Mouse (Mus musculus) kidney, adult 2 months (tissue): ENCODE data around the gene Atp5h. TPM values are rescaled to one million over a fixed set of nuclear protein-coding genes. Genes with fewer than 3 reads are reported as not detected.

Experiments
- DNase-seq: peaks from one replicate; pipeline ENCODE4 v3.0.0; 2021
- H3K27ac ChIP-seq: fragments of 200-500 bp; 2 replicates; pipeline ENCODE4 v1.5.1; 2012; ENCODE audit warnings: low read depth, low read length, control low read depth, inconsistent platforms; ENCODE audit not compliant: insufficient read depth
- H3K27me3 ChIP-seq: fragments of 200-500 bp; replicated peaks from 2 replicates; pipeline ENCODE4 v1.6.1; 2012; ENCODE audit warnings: mild to moderate bottlenecking, moderate library complexity, low read length, inconsistent platforms; ENCODE audit not compliant: control insufficient read depth, insufficient read depth
- H3K36me3 ChIP-seq: fragments of 200-500 bp; 2 replicates; pipeline ENCODE4 v1.6.1; 2012; ENCODE audit warnings: mild to moderate bottlenecking, moderate library complexity, low read length, inconsistent platforms; ENCODE audit not compliant: control insufficient read depth, insufficient read depth
- H3K4me1 ChIP-seq: fragments of 200-500 bp; 2 replicates; pipeline ENCODE4 v1.6.1; 2011; ENCODE audit warnings: low read length; ENCODE audit not compliant: control insufficient read depth, insufficient read depth
- H3K4me3 ChIP-seq: fragments of 200-500 bp; 2 replicates; pipeline ENCODE4 v1.5.1; 2011; ENCODE audit warnings: mild to moderate bottlenecking, low read depth, low read length, control low read depth; ENCODE audit not compliant: insufficient read depth
- CTCF ChIP-seq: fragments of 200-500 bp; conservative IDR thresholded peaks from 2 replicates; pipeline ENCODE4 v1.5.1; 2011; ENCODE audit warnings: low read depth, mild to moderate bottlenecking, control low read depth, low read length, moderate library complexity, mixed read lengths; ENCODE audit not compliant: insufficient read depth, insufficient read length
- POLR2A ChIP-seq: fragments of 200-500 bp; IDR thresholded peaks from one replicate; pipeline ENCODE4 v1.6.1; 2011; ENCODE audit warnings: low read depth, low read length, control low read depth
- WGBS: fragments of 180-500 bp; shearing (Covaris S2); methylation state at CpG from one replicate; pipeline ENCODE4 v1.1.7; 2018; 5-methylcytosine and 5-hydroxymethylcytosine counted together
- polyA plus RNA-seq: library from polyadenylated mRNA; depleted of rRNA; stranded (reverse); fragments of >200 nt; gene quantifications from 2 replicates; pipeline ENCODE4 v1.2.3, GENCODE M21; 2012

Gene Atp5h
- polyA plus RNA-seq, 1 experiment, result 478 TPM

GRCm38 (mm10) chr11:115450176-115450575 is 30.4 kb upstream of the Atp5h start:
- H3K27me3 ChIP-seq, result no peaks in the 10 kb centered on the region
- H3K4me3 ChIP-seq, result no peak overlapping the region
- peak overlapping the region; percentile 95 for H3K27ac ChIP-seq
- peak; percentile 85 for DNase-seq
- H3K4me1 ChIP-seq, result peaks cover 49% of the 10 kb centered on the region
- H3K36me3 ChIP-seq, result no peaks in the 10 kb centered on the region
- 36% methylated on average over 7 of the region's 7 CpGs for WGBS
- TF ChIP-seq POLR2A (no peak), CTCF (no peak)

GRCm38 (mm10) chr11:115448998-115449397 is 29.2 kb upstream of the Atp5h start:
- H3K4me1 ChIP-seq, result peaks cover 49% of the 10 kb centered on the region
- H3K36me3 ChIP-seq, result no peaks in the 10 kb centered on the region
- peak; percentile 93 for DNase-seq
- H3K27me3 ChIP-seq, result no peaks in the 10 kb centered on the region
- TF ChIP-seq CTCF, result no peak
- TF ChIP-seq POLR2A, result no peak
- H3K27ac ChIP-seq, result peak overlapping the region; percentile 97
- 26% methylated on average over 7 of the region's 7 CpGs for WGBS
- H3K4me3 ChIP-seq, result no peak overlapping the region

GRCm38 (mm10) chr11:115448075-115448474 is 28.3 kb upstream of the Atp5h start:
- Histone ChIP-seq H3K27me3 (no peaks in the 10 kb centered on the region), H3K27ac (peak overlapping the region; percentile 97), H3K36me3 (no peaks in the 10 kb centered on the region), H3K4me3 (no peak overlapping the region), H3K4me1 (peaks cover 49% of the 10 kb centered on the region)
- peak; percentile 91 for DNase-seq
- 58% methylated on average over 16 of the region's 16 CpGs for WGBS
- TF ChIP-seq POLR2A (no peak), CTCF (no peak)

- Histone ChIP-seq H3K36me3 (no peaks in the 10 kb centered on the region), H3K4me1 (peaks cover 49% of the 10 kb centered on the region), H3K4me3 (no peak overlapping the region), H3K27ac (peak overlapping the region; percentile 97), H3K27me3 (no peaks in the 10 kb centered on the region)
- TF ChIP-seq CTCF, result no peak
- TF ChIP-seq POLR2A, result no peak
- 52% methylated on average over 11 of the region's 11 CpGs for WGBS
- peak; percentile 79 for DNase-seq
These were observed 27.6 kb upstream of the Atp5h start for GRCm38 (mm10) chr11:115447321-115447885.

- Histone ChIP-seq H3K4me3 (no peak overlapping the region), H3K27me3 (no peaks in the 10 kb centered on the region), H3K36me3 (no peaks in the 10 kb centered on the region), H3K27ac (peak overlapping the region; percentile 97), H3K4me1 (peaks cover 49% of the 10 kb centered on the region)
- no peak for TF ChIP-seq CTCF
- TF ChIP-seq POLR2A, result no peak
- DNase-seq, result peak; percentile 81
- 4% methylated on average over 3 of the region's 3 CpGs for WGBS
These were observed 27.1 kb upstream of the Atp5h start for GRCm38 (mm10) chr11:115446906-115447305.

- H3K27me3 ChIP-seq, result no peaks in the 10 kb centered on the region
- TF ChIP-seq POLR2A (no peak), CTCF (no peak)
- no peaks in the 10 kb centered on the region for H3K36me3 ChIP-seq
- H3K27ac ChIP-seq, result no peak overlapping the region
- no peak overlapping the region for H3K4me3 ChIP-seq
- 77% methylated on average over 15 of the region's 15 CpGs for WGBS
- peaks cover 3% of the 10 kb centered on the region for H3K4me1 ChIP-seq
- no peak for DNase-seq
These were observed 21.7 kb upstream of the Atp5h start for GRCm38 (mm10) chr11:115441417-115441816.

- 95% methylated on average over 9 of the region's 9 CpGs for WGBS
- Histone ChIP-seq H3K27me3 (no peaks in the 10 kb centered on the region), H3K4me1 (no peaks in the 10 kb centered on the region), H3K27ac (no peak within 1 kb of the TSS), H3K36me3 (no peaks in the 10 kb centered on the region), H3K4me3 (no peak within 1 kb of the TSS)
- peak; percentile 28; the same call in 1 of the 2 replicates for TF ChIP-seq CTCF
- no peak for TF ChIP-seq POLR2A
- no peak for DNase-seq
These were observed 20.3 kb upstream of the Atp5h start, which contains the start of gene Trim80 for GRCm38 (mm10) chr11:115439906-115440595. Gene Trim80 (plus strand): TSS chr11:115440545.
